8 mouse cellular contexts compared by ENCODE assay signal in genomic region chrX:48341621-48342161, GRCm38 (mm10). TPM values are rescaled to one million over a fixed set of nuclear protein-coding genes. Genes with fewer than 3 reads are reported as not detected.
DNase-seq lines count a peak whose midpoint lies in the region; ATAC-seq and TF ChIP-seq lines count a peak whose summit lies in the region.

No protein-coding gene starts in this region.

- peaks cover 43% of the 10 kb centered on the region for H3K4me1 ChIP-seq in erythroblast, embryonic 14.5 days (ENCODE audit: control insufficient read depth)
- peaks cover 18% of the 10 kb centered on the region for H3K4me1 ChIP-seq in hindbrain, embryonic 15.5 days (replicated peaks)

- H3K4me3 ChIP-seq in erythroblast, embryonic 14.5 days (replicated peaks), result peak overlapping the region; percentile 86
- peak overlapping the region; percentile 61 for H3K4me3 ChIP-seq in hindbrain, embryonic 15.5 days
- H3K4me3 ChIP-seq in myocyte, result peak overlapping the region; percentile 48

- peaks cover 9% of the 10 kb centered on the region; the same call in 1 of the 2 replicates for H3K9me3 ChIP-seq in erythroblast, embryonic 14.5 days (ENCODE audit: control insufficient read depth, low read length)
- H3K9me3 ChIP-seq in hindbrain, embryonic 15.5 days, result no peaks in the 10 kb centered on the region

- DNase-seq in cerebellum, adult 18-20 months, result peak; percentile 30 to 36
- DNase-seq in gastrocnemius, adult 8-10 months (ENCODE audit: low spot score in 2 of 2), result peak; percentile 19 to 36
- DNase-seq in liver, result peak; percentile 78
- peak; percentile 33 for DNase-seq in thymus, postnatal 14 days

- ATAC-seq in erythroblast, adult 5-6 weeks (replicated peaks; ENCODE audit: low FRiP score, poor library complexity, severe bottlenecking), result no peak
- ATAC-seq in hindbrain, embryonic 15.5 days (ENCODE audit: low FRiP score, low read depth), result no peak

- no peak overlapping the region for H3K27ac ChIP-seq in hindbrain, embryonic 15.5 days (replicated peaks)

- peaks cover 83% of the 10 kb centered on the region for H3K27me3 ChIP-seq in erythroblast, embryonic 14.5 days (ENCODE audit: control insufficient read depth)
- H3K27me3 ChIP-seq in hindbrain, embryonic 15.5 days, result no peaks in the 10 kb centered on the region
- H3K27me3 ChIP-seq in myocyte (ENCODE audit: control insufficient read depth, insufficient read depth, insufficient read length), result no peaks in the 10 kb centered on the region

- H3K4me2 ChIP-seq in hindbrain, embryonic 15.5 days, result peak overlapping the region; percentile 72
- peak overlapping the region; percentile 24 for H3K4me2 ChIP-seq in myocyte (ENCODE audit: low read depth)

- H3K9ac ChIP-seq in hindbrain, embryonic 15.5 days, result peak overlapping the region; percentile 35

- WGBS in hindbrain, embryonic 15.5 days, result 17% methylated on average over 14 of the region's 73 CpGs

- H3K79me2 ChIP-seq in myocyte (ENCODE audit: control insufficient read depth, insufficient read depth), result no peaks in the 10 kb centered on the region

- peak overlapping the region; percentile 70 for H3ac ChIP-seq in myocyte (ENCODE audit: control insufficient read depth, insufficient read length)

- peak; percentile 32 for TF ChIP-seq POLR2A in myocyte (IDR thresholded peaks at IDR 0.05; ENCODE audit: insufficient read length, low read depth)

- no peaks in the 10 kb centered on the region for H3K36me3 ChIP-seq in erythroblast, embryonic 14.5 days (ENCODE audit: control insufficient read depth)
- H3K36me3 ChIP-seq in hindbrain, embryonic 15.5 days, result no peaks in the 10 kb centered on the region
- no peaks in the 10 kb centered on the region for H3K36me3 ChIP-seq in myocyte (ENCODE audit: control insufficient read depth, insufficient read depth)

TF ChIP-seq in myocyte, 11 proteins besides CTCF, POLR2A, EP300 and RAD21:
- TF ChIP-seq TCF3 (IDR thresholded peaks at IDR 0.05; ENCODE audit: insufficient read length, low read depth), result no peak
- TF ChIP-seq MYOD1 (IDR thresholded peaks at IDR 0.05; ENCODE audit: control insufficient read depth in 1 of 3, insufficient read length in 2 of 3, low read depth in 2 of 3), result no peak
- TF ChIP-seq E2F4 (IDR thresholded peaks at IDR 0.05; ENCODE audit: insufficient read depth), result no peak
- TF ChIP-seq POLR2AphosphoS2 (IDR thresholded peaks at IDR 0.05; ENCODE audit: insufficient read length, low read depth), result no peak
- no peak for TF ChIP-seq SRF (IDR thresholded peaks at IDR 0.05; ENCODE audit: control insufficient read depth, insufficient read length, low read depth)
- no peak for TF ChIP-seq MYOG (IDR thresholded peaks at IDR 0.05; ENCODE audit: control insufficient read depth in 1 of 3, insufficient read depth in 1 of 3, insufficient read length in 2 of 3, low read depth in 2 of 3)
- TF ChIP-seq MAX (IDR thresholded peaks at IDR 0.05; ENCODE audit: low read depth), result no peak
- no peak for TF ChIP-seq USF1 (IDR thresholded peaks at IDR 0.05; ENCODE audit: low read depth)
- no peak for TF ChIP-seq CEBPB (IDR thresholded peaks at IDR 0.05; ENCODE audit: insufficient read depth, poor library complexity, severe bottlenecking)
- no peak for TF ChIP-seq TCF12 (IDR thresholded peaks at IDR 0.05; ENCODE audit: insufficient read depth, poor library complexity, severe bottlenecking)
- TF ChIP-seq REST (IDR thresholded peaks at IDR 0.05; ENCODE audit: insufficient read depth, insufficient read length), result no peak

RNA-seq across cellular contexts. Expression of gene Bcorl1, which starts 0.5 kb away (rescaled TPM):
- polyA plus RNA-seq in erythroblast, embryonic 14.5 days (2012), result 1.6 and 1.9 TPM in 2 replicates
- total RNA-seq in erythroblast, adult 5-6 weeks (2015; ENCODE audit: low replicate concordance), result 4.6 and 8.6 TPM in 2 replicates
- 23.8 and 31.1 TPM in 2 replicates for total RNA-seq in erythroblast, adult 5-6 weeks (2017; ENCODE audit: low replicate concordance)
- 1 to 10 TPM; 6.2 to 9.3 (median 8.0) TPM for total RNA-seq in gastrocnemius, adult 8-10 months (2022)
- polyA plus RNA-seq in hindbrain, embryonic 15.5 days (2015; fragmentation: Nextera tagmentation; extraction: Ambion mirVana), result 6.1 and 6.7 TPM in 2 replicates
- 4.5 TPM for polyA plus RNA-seq in myocyte (2012; fragmentation: generic; extraction: Trizol)

Comparison
In these comparisons a context has a peak if more than half of its experiments do, and no peak if none do; other contexts are left out.
1. DNase-seq: peak in every context shown above with its lines; median percentile 78 in liver; 33 in cerebellum, adult 18-20 months; 33 in thymus, postnatal 14 days; 28 in gastrocnemius, adult 8-10 months.